Mouse (Mus musculus): ENCODE results near the gene Nckap5l. TPM values are rescaled to one million over a fixed set of nuclear protein-coding genes. Genes with fewer than 3 reads are reported as not detected.

Gene Nckap5l
- polyA plus RNA-seq, 1 experiment from 2014 or later = 9.3 TPM

DNA sequence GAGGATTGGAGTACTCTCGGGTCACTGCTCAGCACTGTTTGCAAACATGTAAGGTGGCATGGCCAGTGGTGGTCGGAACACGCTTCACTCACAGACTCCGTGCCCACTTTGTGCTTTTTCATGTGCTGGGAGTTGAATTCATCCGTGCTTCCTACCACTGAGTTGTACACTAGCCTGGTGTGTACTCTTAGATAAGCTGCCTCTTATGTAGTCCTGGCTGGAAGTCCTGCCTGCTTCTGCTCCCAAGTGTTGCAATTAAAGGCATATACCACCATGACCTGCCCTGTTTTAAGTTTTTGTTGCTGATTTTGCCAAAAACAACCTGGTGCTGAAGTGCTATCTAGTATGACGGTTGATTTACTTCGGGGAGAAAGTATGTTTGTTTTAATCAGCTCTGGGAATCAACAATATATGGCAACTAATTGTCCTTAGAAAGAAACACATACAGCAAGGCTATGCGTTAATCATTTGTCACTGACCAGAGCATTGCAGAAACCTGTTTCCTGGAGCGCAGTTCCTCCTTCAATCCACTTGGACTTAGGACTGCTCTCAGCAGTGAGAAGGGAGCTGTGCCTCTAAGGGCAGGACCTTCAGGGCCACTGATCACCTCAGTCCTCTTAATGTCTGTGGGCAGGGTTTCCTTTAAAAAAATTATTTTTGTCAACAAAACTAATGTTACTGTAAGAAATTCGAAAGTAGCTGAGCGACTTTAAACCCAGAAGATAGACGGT, 54.2 kb downstream of the Nckap5l start:
- no peaks in the 10 kb centered on the region for H3K27me3 ChIP-seq
- H3K9ac ChIP-seq = no peak overlapping the region
- H3K4me1 ChIP-seq = peaks cover 9% of the 10 kb centered on the region
- H3K4me3 ChIP-seq = no peak overlapping the region
- peaks cover 65% of the 10 kb centered on the region for H3K36me3 ChIP-seq (ENCODE audit: poor library complexity, severe bottlenecking)
- WGBS = 94% methylated on average over 12 of the region's 12 CpGs
- H3K4me2 ChIP-seq = no peak overlapping the region
- ATAC-seq = no peak
- H3K27ac ChIP-seq = no peak overlapping the region
- no peaks in the 10 kb centered on the region for H3K9me3 ChIP-seq (replicated peaks)

DNA sequence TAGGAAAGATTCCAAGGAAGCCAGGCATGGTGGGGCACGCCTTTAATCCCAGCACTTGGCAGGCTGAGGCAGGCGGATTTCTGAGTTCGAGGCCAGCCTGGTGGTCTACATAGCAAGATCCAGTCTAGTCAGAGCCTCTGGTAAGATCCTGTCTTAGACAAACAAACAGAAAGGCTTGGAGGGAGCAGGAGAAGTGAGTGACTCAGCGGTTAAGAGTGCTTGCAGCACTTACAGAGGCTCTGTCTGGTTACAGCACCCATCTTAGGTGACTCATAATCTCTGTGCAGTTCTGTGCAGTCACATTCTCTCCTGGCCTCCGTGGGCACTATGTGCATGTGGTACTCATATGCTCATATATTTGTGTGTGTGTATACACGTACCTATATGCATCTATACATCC, 56.9 kb downstream of the Nckap5l start:
- WGBS = 90% methylated on average over 6 of the region's 6 CpGs
- no peaks in the 10 kb centered on the region for H3K9me3 ChIP-seq (replicated peaks)
- H3K36me3 ChIP-seq (ENCODE audit: poor library complexity, severe bottlenecking) = peaks cover 38% of the 10 kb centered on the region
- H3K4me1 ChIP-seq = peaks cover 25% of the 10 kb centered on the region
- H3K9ac ChIP-seq = no peak overlapping the region
- H3K4me2 ChIP-seq = no peak overlapping the region
- no peak overlapping the region for H3K4me3 ChIP-seq
- H3K27me3 ChIP-seq = no peaks in the 10 kb centered on the region
- H3K27ac ChIP-seq = no peak overlapping the region
- no peak for ATAC-seq

DNA sequence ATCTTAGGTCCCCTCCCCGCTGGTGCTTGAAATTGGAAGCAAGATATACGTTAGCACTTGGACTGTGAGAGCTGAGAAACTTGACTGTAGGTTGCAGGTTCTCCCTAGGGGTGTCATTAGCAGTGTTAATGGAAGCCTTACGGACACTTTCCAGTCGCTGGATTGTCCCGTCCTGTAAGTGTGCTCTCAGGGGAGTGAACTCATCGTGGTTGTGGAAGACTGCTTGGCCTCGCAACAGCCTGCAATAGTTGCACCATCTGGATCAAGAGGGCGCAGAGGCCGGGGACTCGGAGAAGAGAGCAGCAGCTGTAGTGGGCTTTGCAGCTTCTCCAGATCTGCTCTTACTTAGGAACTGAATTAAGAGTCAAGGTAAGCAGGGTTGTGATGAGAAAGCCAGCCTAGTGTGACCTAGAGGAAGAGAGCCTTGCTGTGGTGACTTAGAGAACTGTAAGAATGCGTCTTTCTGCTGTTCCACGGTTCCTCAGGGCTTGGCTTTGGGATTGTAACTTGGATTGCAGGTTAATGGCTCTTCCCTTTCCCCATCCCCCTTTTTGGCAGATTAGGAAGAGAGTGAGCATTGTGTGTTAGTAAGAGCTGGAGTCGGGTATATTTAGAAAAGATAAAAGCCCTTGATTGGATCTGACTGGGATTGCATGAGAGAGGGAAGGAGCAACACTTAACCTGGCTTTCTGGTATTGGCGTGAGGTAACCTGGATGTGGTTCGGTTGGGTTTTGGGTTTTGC, 57.9 kb downstream of the Nckap5l start:
- H3K4me1 ChIP-seq = peaks cover 34% of the 10 kb centered on the region
- 80% methylated on average over 15 of the region's 15 CpGs for WGBS
- H3K27me3 ChIP-seq = no peaks in the 10 kb centered on the region
- no peak overlapping the region for H3K9ac ChIP-seq
- H3K4me2 ChIP-seq = no peak overlapping the region
- no peaks in the 10 kb centered on the region for H3K9me3 ChIP-seq (replicated peaks)
- peaks cover 29% of the 10 kb centered on the region for H3K36me3 ChIP-seq (ENCODE audit: poor library complexity, severe bottlenecking)
- no peak overlapping the region for H3K4me3 ChIP-seq
- no peak overlapping the region for H3K27ac ChIP-seq
- no peak for ATAC-seq

DNA sequence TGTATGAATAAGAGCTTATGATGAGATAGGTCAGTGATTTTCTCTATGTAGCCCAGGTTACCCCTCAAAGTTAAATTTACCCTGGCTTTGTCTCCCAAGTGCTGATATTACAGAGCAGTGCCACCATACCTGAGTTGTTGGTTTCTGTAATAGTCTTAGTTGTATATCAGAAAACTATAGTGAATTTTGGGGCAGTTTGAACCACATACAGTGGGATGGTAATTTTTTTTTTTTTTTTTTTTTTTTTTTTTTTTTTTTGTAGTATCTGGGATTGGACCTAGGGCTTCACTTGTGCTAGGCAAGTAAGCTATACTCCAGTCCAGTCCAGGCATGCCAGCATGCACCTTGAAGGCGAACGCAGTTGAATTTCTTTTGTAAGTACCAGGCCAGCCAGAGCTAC, 59.9 kb downstream of the Nckap5l start:
- Histone ChIP-seq H3K27ac (no peak overlapping the region), H3K27me3 (no peaks in the 10 kb centered on the region), H3K9me3 (replicated peaks) (no peaks in the 10 kb centered on the region), H3K36me3 (ENCODE audit: poor library complexity, severe bottlenecking) (peaks cover 8% of the 10 kb centered on the region), H3K4me2 (no peak overlapping the region), H3K4me1 (peaks cover 46% of the 10 kb centered on the region), H3K4me3 (no peak overlapping the region), H3K9ac (no peak overlapping the region)
- no peak for ATAC-seq
- WGBS = 94% methylated on average over 2 of the region's 2 CpGs

DNA sequence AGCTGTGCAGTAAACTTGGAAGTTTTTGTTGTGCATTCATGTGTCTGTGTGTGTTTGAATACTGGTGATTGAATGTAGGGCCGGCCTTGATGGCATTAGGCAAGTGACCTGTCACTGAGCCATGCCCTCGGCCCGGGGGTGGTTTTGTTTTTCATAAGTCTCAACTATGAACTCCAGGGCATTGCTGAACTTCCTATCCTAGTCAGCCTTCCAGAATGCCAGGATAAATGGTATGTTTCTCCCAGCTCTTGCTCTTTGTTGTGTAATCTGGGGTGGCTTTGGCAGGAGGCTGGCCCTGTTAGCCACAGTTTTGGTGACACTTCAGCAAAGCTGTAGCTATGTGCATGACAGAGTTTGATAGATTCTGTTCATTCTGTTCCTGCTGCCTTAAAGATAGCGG, 60.7 kb downstream of the Nckap5l start:
- 77% methylated on average over 4 of the region's 4 CpGs for WGBS
- H3K9ac ChIP-seq = no peak overlapping the region
- H3K27ac ChIP-seq = no peak overlapping the region
- H3K9me3 ChIP-seq (replicated peaks) = no peaks in the 10 kb centered on the region
- peaks cover 52% of the 10 kb centered on the region for H3K4me1 ChIP-seq
- no peak for ATAC-seq
- no peaks in the 10 kb centered on the region for H3K27me3 ChIP-seq
- H3K4me3 ChIP-seq = no peak overlapping the region
- peaks cover under 1% of the 10 kb centered on the region; the same call in 1 of the 2 replicates for H3K36me3 ChIP-seq (ENCODE audit: poor library complexity, severe bottlenecking)
- no peak overlapping the region for H3K4me2 ChIP-seq

DNA sequence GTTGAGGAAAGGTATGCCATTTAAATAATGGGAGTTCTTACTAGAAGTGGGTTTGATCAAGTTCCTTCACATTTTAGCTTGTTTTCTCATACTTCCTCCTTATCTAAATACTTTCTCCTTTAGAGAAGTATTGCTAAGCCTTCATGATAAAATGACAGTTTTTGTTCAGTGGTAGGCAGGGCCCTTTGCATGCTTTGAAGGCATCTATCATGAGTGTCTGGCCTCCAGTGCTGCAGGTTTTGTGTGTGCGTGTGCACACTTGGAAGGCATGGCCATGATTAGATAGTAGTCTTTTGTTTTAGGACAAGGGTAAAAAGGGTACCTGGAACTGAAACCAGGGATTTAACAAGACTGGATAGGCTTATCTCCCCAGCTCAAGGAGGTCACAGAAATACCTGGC, 61.1 kb downstream of the Nckap5l start:
- WGBS = 85% methylated on average over 1 of the region's 1 CpGs
- no peak overlapping the region for H3K9ac ChIP-seq
- H3K4me3 ChIP-seq = no peak overlapping the region
- no peaks in the 10 kb centered on the region for H3K36me3 ChIP-seq (ENCODE audit: poor library complexity, severe bottlenecking)
- no peak for ATAC-seq
- H3K27me3 ChIP-seq = no peaks in the 10 kb centered on the region
- H3K4me1 ChIP-seq = peaks cover 52% of the 10 kb centered on the region
- no peak overlapping the region for H3K27ac ChIP-seq
- no peaks in the 10 kb centered on the region for H3K9me3 ChIP-seq (replicated peaks)
- H3K4me2 ChIP-seq = no peak overlapping the region

DNA sequence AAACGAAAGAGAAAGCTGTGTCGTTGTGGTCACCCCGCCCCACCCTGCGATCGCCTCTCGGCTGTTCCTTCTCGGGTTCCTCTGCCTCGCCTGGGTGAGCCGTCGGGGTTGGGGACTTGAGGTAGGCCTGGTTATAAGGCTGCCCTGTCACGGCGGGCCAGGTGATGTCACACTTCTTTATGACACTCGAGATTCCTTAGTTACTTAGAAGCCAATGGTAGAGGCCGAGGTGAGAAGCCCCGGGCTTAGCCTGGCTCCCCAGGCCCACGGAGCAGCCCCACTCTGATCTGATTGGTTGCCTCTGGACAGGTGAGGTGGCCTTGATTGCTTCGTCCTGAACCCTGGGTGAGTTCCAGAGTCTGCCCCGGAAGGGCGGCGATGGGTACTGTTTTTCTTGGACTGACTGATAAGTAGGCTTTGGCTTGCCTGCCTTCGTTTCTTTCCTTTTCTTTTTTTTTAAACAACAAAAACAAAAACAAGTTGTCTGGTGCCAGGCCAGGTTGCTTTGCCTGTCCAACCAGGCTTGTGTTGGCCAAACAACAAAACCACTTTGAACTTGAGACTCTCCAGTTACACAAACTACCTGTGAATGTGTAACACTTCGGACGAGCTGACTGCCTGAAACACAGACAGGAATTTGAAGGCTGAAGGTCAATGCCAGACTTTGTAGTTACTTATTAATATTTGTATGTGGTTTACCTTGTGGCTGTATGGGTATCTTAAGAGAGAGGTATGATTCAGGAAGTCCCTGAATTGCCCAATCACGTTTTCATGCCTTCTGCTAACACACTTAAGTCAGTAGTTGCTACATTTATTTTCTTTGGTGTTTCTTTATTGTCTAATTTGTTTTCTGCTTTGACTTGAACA, 63.9 kb downstream of the Nckap5l start:
- H3K36me3 ChIP-seq (ENCODE audit: poor library complexity, severe bottlenecking) = no peaks in the 10 kb centered on the region
- no peaks in the 10 kb centered on the region for H3K9me3 ChIP-seq (replicated peaks)
- H3K4me2 ChIP-seq = peak overlapping the region; percentile 97
- H3K9ac ChIP-seq = peak overlapping the region; percentile 92
- peak overlapping the region; percentile 79 for H3K27ac ChIP-seq
- WGBS = 13% methylated on average over 24 of the region's 24 CpGs
- H3K27me3 ChIP-seq = no peaks in the 10 kb centered on the region
- H3K4me3 ChIP-seq = peak overlapping the region; percentile 85
- H3K4me1 ChIP-seq = peaks cover 43% of the 10 kb centered on the region
- ATAC-seq = no peak

DNA sequence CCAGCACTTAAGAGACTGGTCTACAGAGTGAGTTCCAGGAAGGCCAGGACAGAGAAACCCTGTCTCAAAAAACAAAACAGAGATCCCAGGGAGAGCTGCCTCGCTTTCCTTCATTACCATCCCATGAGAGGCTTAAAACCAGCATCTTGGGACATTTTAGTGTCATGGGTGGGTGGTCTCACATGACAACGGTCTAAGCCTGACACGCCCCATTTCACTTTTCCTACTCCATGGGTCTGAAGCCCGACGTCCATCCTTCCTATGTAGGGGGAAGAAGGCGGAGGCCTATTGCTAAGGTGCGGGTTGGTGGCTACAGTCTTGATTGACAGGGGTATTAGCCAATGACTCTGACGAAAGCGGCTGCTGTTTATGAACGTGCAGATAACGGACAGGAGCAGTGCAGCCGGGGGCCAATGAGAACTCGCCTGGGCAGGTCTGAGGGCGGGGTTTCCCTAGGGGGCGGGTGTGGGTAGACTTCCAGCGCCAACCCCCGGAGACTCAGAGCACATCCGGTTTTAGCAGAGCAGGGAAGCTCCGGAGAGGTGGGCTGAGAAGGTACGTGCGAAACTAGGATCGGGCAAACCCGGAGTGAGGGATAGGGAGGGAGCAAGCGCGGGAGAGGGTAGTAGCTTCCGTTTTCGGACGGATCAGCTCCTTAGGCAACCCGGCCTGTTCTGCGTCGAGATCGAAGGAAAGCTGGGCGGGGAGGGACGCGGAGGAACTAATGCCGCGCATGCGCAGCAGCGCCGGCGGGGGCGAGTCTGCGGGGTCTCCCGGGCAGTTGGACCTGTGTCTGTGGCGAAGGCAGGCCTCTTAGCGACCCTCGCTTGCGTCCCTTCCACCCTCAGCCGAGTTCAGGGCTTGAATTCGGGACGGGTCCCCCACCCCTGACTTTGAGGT, 64.8 kb downstream of the Nckap5l start, which contains the start of gene Tmbim6:
Tmbim6 (plus strand) TSS at position 397 of the 900 bp plus-strand sequence.
- H3K27me3 ChIP-seq = no peaks in the 10 kb centered on the region
- ATAC-seq = peak; percentile 100
- peaks cover 43% of the 10 kb centered on the region for H3K4me1 ChIP-seq
- H3K27ac ChIP-seq = peak within 1 kb of the TSS; percentile 79
- peak within 1 kb of the TSS; percentile 97 for H3K4me2 ChIP-seq
- H3K9me3 ChIP-seq (replicated peaks) = no peaks in the 10 kb centered on the region
- no peaks in the 10 kb centered on the region for H3K36me3 ChIP-seq (ENCODE audit: poor library complexity, severe bottlenecking)
- H3K9ac ChIP-seq = peak within 1 kb of the TSS; percentile 92
- under 1% methylated on average over 51 of the region's 51 CpGs for WGBS
- peak within 1 kb of the TSS; percentile 85 for H3K4me3 ChIP-seq

DNA sequence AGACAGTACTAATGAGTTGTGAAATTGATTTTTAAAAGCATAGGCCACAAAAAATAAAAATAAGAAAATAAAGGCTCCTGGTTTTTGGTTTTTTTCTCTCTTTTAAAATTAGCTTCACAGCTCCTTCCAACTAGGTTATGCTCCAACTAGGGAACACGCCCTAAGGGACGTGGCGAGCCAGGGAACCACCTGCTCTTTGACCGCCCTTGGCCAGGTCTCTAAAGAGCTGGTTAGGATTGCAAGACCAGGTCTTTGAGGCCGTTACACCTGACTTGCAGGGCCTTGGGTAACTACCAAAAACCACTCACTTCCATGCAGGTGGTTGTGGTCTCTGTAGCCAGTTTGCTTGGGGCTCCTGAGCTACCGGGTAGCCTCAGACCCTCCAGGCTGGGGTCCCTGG, 65.6 kb downstream of the Nckap5l start:
- Histone ChIP-seq H3K27ac (no peak overlapping the region), H3K27me3 (no peaks in the 10 kb centered on the region), H3K9me3 (replicated peaks) (no peaks in the 10 kb centered on the region), H3K36me3 (ENCODE audit: poor library complexity, severe bottlenecking) (no peaks in the 10 kb centered on the region), H3K4me2 (peak overlapping the region; percentile 71), H3K4me3 (peak overlapping the region; percentile 85), H3K9ac (peak overlapping the region; percentile 56; the same call in 1 of the 2 replicates), H3K4me1 (peaks cover 41% of the 10 kb centered on the region)
- WGBS = 80% methylated on average over 6 of the region's 6 CpGs
- ATAC-seq = no peak

DNA sequence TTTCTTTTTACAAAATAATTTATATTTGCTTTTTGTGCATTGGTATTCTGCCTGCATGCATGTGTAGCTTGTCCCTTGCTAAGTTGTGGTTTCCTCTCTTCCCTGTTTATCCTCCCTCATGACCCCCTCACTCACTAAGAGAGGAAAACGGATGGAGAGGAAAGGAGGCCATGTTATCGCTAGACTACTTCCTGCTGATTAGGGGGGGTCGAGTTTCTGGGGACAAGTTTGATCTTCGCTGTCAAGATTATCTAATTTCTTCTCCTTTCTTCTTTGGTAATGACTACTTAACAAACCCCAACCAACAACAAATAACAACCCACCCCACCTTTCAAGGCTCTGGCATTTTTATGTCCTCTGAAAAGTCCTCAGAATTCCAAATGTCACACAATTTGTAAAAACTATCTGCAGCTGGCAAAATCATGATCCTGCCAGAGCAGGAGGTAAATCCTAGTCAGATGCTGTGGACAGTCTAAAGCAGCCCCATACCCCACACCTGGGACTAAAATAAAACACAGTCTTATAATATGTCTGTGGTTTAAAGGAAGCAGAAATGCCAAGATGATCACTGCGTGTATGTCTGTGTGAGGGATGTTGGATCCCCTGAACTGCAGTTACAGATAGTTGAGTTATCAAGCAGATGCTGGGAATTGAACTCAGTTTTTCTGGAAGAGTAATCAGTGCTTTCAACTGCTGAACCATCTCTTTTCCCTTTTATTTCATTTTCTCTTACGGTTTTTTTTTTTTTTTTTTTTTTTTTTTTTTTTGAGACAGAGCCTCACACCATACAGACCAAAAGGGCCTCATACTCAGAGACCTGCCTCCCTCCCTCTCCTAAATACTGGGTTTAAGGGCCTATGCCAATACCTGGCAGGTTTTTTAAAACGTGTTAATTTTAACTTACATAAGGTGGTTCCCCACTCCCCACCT, 66.8 kb downstream of the Nckap5l start:
- H3K36me3 ChIP-seq (ENCODE audit: poor library complexity, severe bottlenecking) = no peaks in the 10 kb centered on the region

More for the DNA sequence above, 66.8 kb downstream of the Nckap5l start:
- Histone ChIP-seq H3K9me3 (replicated peaks) (no peaks in the 10 kb centered on the region), H3K4me3 (no peak overlapping the region), H3K27me3 (no peaks in the 10 kb centered on the region), H3K9ac (no peak overlapping the region), H3K27ac (no peak overlapping the region), H3K4me2 (no peak overlapping the region), H3K4me1 (peaks cover 29% of the 10 kb centered on the region)
- ATAC-seq = no peak
- 81% methylated on average over 7 of the region's 7 CpGs for WGBS
